Mouse (Mus musculus) forebrain, embryonic 15.5 days (tissue): ENCODE data around the gene C530025M09Rik. TPM values are rescaled to one million over a fixed set of nuclear protein-coding genes. Genes with fewer than 3 reads are reported as not detected.

Experiments
- polyA plus RNA-seq: library from polyadenylated mRNA; unstranded; fragments of >200 nt; fragmentation: Nextera tagmentation; extraction: Ambion mirVana; gene quantifications from 2 replicates; pipeline ENCODE4 v1.2.1, GENCODE M21; 2015

Gene C530025M09Rik
- polyA plus RNA-seq, 1 experiment from 2014 or later = 1.3 TPM

Other genes with a start within 250 kb of the C530025M09Rik start
- gene Syndig1, start 2.0 kb downstream of the C530025M09Rik start, polyA plus RNA-seq = 13.9 and 16.6 TPM in 2 replicates